Mouse (Mus musculus) urinary bladder, postnatal 4 days (tissue): Measurements from ENCODE around the gene Tspyl1.

ENCODE experiments used
- DNase-seq, 2 experiments: peaks; one replicate each; pipeline ENCODE4 v3.0.0; 2021 to 2022; ENCODE audit warnings: low spot score in 2 of 2

Tspyl1 gene

DNA sequence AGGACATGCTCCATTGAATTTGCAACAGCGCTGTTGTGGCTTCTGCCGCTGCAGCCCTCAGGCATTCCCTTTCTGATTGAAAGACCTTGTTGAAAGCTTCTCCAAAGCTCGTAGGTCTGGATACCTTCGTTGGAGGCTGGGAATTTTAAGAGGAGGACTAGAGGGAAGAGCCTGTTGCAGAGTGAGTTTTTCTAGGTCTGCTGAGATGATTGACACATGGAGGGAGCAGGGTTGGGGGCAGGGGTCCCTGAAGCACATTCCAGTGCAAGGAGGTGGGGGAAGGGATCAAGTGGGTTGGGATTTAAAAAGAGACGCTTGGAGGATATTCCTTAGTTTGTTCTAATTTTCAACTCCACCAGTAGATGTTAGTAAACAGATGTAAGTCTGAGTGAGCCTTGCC is 18.4 kb downstream of the Tspyl1 start:
- no peak for DNase-seq

DNA sequence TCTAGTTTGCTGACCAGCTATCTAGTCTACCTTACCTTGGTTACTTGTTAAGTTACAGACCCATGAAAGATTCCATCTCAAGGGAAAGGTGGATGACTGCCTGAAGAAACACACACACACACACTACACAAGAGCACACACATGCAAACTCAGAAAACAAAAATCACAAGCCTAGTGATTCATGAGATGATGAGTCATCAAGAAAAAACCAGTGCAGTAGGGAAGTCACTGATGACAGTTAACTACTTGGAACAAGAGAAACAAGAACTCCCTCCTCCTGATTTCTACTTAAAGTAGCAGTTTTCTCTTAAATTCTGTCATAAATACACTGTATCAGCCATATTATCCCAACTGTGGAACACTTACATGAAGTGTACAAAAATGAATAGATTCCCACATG is 25.1 kb downstream of the Tspyl1 start:
- no peak for DNase-seq

- DNase-seq, result no peak
These were observed 28.1 kb downstream of the Tspyl1 start for GRCm38 (mm10) chr10:34309915-34310685.

DNA sequence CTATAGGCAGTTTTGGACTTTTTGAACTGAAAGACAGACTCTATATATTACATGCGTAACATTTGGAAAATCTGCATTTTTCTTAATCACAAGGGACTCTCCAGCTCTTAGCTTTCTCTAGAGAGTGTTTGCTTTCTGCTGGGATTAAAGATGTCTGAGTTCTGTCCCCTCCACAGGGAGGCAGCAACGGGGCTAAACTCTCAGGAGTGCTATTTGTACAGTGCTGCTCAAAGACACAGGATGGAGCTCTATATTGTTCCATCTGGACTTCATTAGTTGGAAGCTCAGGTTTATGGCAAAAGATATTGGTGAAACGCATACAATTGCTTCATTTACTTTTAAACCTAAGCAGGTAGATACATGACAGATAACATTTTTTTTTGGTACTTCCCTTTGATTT is 30.5 kb downstream of the Tspyl1 start:
- DNase-seq, result no peak

- DNase-seq, result no peak
These were observed 34.7 kb downstream of the Tspyl1 start for GRCm38 (mm10) chr10:34316571-34317216.

DNA sequence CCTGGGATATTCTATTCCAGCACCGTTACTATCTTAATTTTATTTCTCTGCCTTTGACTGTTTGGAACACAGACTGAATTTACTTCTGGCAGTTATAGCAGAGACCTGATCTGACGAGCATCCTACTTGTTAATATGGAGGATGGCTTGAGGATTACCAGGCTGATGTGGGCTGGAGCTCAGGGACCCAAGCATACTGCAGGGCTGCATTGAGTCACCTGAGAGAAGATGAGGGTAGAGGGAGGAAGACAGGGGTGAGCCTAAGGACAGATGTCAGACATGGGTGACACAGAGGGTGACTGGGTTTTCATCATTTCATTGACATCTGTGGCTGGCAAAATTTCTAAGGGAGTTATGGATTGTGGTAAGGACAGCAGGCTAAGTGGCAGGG is 35.2 kb downstream of the Tspyl1 start:
- DNase-seq, result no peak

DNA sequence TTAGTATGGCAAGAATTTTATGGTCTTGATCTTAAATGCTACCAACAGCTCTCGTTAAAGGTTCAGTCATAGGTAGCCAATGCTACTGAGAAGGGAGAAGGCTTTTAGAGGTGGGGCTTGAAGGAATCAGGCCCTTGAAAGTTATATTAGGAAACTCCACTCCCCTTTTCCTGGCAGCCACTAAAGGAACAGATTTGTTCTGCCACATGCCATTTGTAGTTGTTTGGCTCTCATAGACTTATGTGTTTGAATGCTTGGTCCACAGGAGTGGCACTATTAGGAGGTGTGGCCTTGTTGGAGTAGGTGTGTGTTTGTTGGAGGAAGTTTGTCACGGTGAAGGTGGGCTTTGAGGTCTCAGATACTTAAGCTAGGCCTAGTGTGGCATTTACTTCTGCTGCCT is 38.8 kb downstream of the Tspyl1 start:
- DNase-seq, result no peak

GRCm38 (mm10) chr10:34326701-34327100 is 44.7 kb downstream of the Tspyl1 start:
- no peak for DNase-seq

GRCm38 (mm10) chr10:34327144-34327543 is 45.2 kb downstream of the Tspyl1 start:
- no peak for DNase-seq

DNA sequence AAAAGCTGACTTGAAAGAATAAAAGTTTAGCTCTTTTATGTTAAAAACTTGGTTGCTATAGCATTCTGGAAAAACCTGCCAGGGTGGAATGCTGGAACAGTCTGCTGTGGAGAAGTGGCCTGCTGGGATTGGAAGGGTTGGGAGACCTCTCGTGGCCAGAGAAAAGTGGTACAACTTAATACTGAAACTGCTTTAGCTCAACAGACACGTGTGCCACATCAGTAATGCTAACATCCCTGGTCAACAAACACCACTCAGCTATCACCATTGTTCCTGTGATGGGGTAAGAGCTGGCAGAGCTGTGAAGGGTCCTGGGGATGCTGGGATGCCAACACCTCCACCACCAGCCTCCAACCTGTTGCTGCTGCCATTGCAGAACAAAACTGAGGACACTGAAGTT is 46.3 kb downstream of the Tspyl1 start:
- peak; percentile 18 to 67 for DNase-seq
